Mouse (Mus musculus): ENCODE measurements around the gene E330021D16Rik. TPM values are rescaled to one million over a fixed set of nuclear protein-coding genes. Genes with fewer than 3 reads are reported as not detected.
A peak's percentile ranks its signal among the peaks of the same experiment; 100 is the strongest.

The E330021D16Rik gene
- not detected in 2 replicates for polyA plus RNA-seq (2015; fragmentation: Nextera tagmentation; extraction: Ambion mirVana)

GRCm38 (mm10) chr6:136415133-136415775 is at the start of gene E330021D16Rik:
E330021D16Rik (minus strand) TSS chr6:136415569.
- Histone ChIP-seq H3K9ac (ENCODE audit: low read depth, low read length) (no peak within 1 kb of the TSS), H3K4me3 (ENCODE audit: low read length) (no peak within 1 kb of the TSS), H3K9me3 (ENCODE audit: control insufficient read depth, low read length) (no peaks in the 10 kb centered on the region), H3K27me3 (replicated peaks; ENCODE audit: control insufficient read depth, insufficient read depth, low read length) (no peaks in the 10 kb centered on the region), H3K4me1 (ENCODE audit: control insufficient read depth, insufficient read depth, low read length) (0 out of 2 replicates have a peak, but pooled peaks cover 4% of the 10 kb centered on the region), H3K36me3 (ENCODE audit: control insufficient read depth, insufficient read depth, low read length) (no peaks in the 10 kb centered on the region), H3K4me2 (ENCODE audit: low read depth, low read length) (no peak within 1 kb of the TSS), H3K27ac (ENCODE audit: low read length) (no peak within 1 kb of the TSS)
- ATAC-seq = no peak
- WGBS = 84% methylated on average over 9 of the region's 9 CpGs

DNA sequence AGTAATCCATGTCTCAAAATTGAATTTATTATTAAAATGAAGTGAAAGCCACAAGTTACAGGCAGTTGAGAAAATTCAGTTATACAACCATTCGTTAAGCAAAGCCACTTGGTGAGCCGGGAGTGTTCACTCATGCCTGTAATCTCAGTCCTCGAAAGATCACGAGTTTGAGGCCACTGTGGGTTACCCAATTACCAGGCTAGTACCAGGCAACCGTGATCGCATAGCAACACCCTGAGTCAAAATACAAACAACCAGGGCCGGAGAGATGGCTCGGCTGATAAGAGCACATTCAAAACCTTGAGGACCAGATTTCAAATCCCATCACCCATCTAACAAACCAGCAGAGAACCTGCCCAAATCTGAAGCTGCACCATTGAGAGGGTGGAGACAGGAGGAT is 49.7 kb upstream of the E330021D16Rik start:
- H3K36me3 ChIP-seq (ENCODE audit: control insufficient read depth, insufficient read depth, low read length) = 0 out of 2 replicates have a peak, but pooled peaks cover 1% of the 10 kb centered on the region
- H3K4me3 ChIP-seq (ENCODE audit: low read length) = no peak overlapping the region
- H3K27ac ChIP-seq (ENCODE audit: low read length) = peak overlapping the region; percentile 15; the same call in 1 of the 2 replicates
- no peaks in the 10 kb centered on the region for H3K27me3 ChIP-seq (replicated peaks; ENCODE audit: control insufficient read depth, insufficient read depth, low read length)
- no peak overlapping the region for H3K4me2 ChIP-seq (ENCODE audit: low read depth, low read length)
- WGBS = 80% methylated on average over 8 of the region's 8 CpGs
- no peak for ATAC-seq
- no peaks in the 10 kb centered on the region; the same call in 1 of the 2 replicates for H3K9me3 ChIP-seq (ENCODE audit: control insufficient read depth, low read length)
- H3K4me1 ChIP-seq (ENCODE audit: control insufficient read depth, insufficient read depth, low read length) = peaks cover 25% of the 10 kb centered on the region
- H3K9ac ChIP-seq (ENCODE audit: low read depth, low read length) = no peak overlapping the region

- Histone ChIP-seq H3K36me3 (ENCODE audit: control insufficient read depth, insufficient read depth, low read length) (no peaks in the 10 kb centered on the region), H3K9ac (ENCODE audit: low read depth, low read length) (no peak overlapping the region), H3K4me2 (ENCODE audit: low read depth, low read length) (0 out of 2 replicates have a peak overlapping the region, but pooled peaks have one; percentile 7), H3K9me3 (ENCODE audit: control insufficient read depth, low read length) (no peaks in the 10 kb centered on the region; the same call in 1 of the 2 replicates), H3K27ac (ENCODE audit: low read length) (no peak overlapping the region), H3K4me3 (ENCODE audit: low read length) (no peak overlapping the region), H3K4me1 (ENCODE audit: control insufficient read depth, insufficient read depth, low read length) (peaks cover 18% of the 10 kb centered on the region), H3K27me3 (replicated peaks; ENCODE audit: control insufficient read depth, insufficient read depth, low read length) (no peaks in the 10 kb centered on the region)
- 62% methylated on average over 12 of the region's 12 CpGs for WGBS
- no peak for ATAC-seq
These were observed 48.8 kb upstream of the E330021D16Rik start for GRCm38 (mm10) chr6:136464121-136464621.

DNA sequence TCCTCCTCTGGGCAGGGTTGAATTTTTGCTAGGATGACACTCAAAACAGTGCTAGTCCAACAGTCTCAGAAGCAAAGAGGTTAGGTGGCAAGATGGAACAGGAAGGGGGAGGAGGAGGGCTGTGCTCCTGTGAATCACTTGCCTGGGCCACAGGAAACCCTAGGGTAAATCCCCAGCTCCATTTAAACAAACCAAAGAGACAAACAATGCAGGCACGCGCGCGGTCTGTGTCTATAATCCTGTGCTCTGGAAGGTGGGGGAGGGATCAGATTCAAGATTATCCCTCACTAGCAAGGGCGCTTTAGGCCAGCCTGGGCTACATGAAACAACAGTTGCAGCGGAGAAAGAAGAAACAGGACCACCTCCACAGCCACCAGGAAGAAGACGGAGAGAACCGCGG is 48.1 kb upstream of the E330021D16Rik start:
- 60% methylated on average over 9 of the region's 9 CpGs for WGBS
- Histone ChIP-seq H3K27me3 (replicated peaks; ENCODE audit: control insufficient read depth, insufficient read depth, low read length) (no peaks in the 10 kb centered on the region), H3K4me3 (ENCODE audit: low read length) (no peak overlapping the region), H3K36me3 (ENCODE audit: control insufficient read depth, insufficient read depth, low read length) (no peaks in the 10 kb centered on the region), H3K4me2 (ENCODE audit: low read depth, low read length) (no peak overlapping the region), H3K27ac (ENCODE audit: low read length) (no peak overlapping the region), H3K9ac (ENCODE audit: low read depth, low read length) (no peak overlapping the region; the same call in 1 of the 2 replicates), H3K9me3 (ENCODE audit: control insufficient read depth, low read length) (no peaks in the 10 kb centered on the region), H3K4me1 (ENCODE audit: control insufficient read depth, insufficient read depth, low read length) (peaks cover 13% of the 10 kb centered on the region)
- ATAC-seq = no peak

GRCm38 (mm10) chr6:136459156-136459555 is 43.8 kb upstream of the E330021D16Rik start:
- H3K27ac ChIP-seq (ENCODE audit: low read length) = no peak overlapping the region
- H3K4me2 ChIP-seq (ENCODE audit: low read depth, low read length) = no peak overlapping the region
- no peak overlapping the region for H3K9ac ChIP-seq (ENCODE audit: low read depth, low read length)
- no peaks in the 10 kb centered on the region for H3K9me3 ChIP-seq (ENCODE audit: control insufficient read depth, low read length)
- H3K4me1 ChIP-seq (ENCODE audit: control insufficient read depth, insufficient read depth, low read length) = peaks cover 2% of the 10 kb centered on the region
- H3K4me3 ChIP-seq (ENCODE audit: low read length) = no peak overlapping the region
- 80% methylated on average over 7 of the region's 7 CpGs for WGBS
- no peaks in the 10 kb centered on the region for H3K27me3 ChIP-seq (replicated peaks; ENCODE audit: control insufficient read depth, insufficient read depth, low read length)
- ATAC-seq = no peak
- no peaks in the 10 kb centered on the region for H3K36me3 ChIP-seq (ENCODE audit: control insufficient read depth, insufficient read depth, low read length)

GRCm38 (mm10) chr6:136456302-136456701 is 40.9 kb upstream of the E330021D16Rik start:
- H3K4me1 ChIP-seq (ENCODE audit: control insufficient read depth, insufficient read depth, low read length) = no peaks in the 10 kb centered on the region
- H3K4me3 ChIP-seq (ENCODE audit: low read length) = no peak overlapping the region
- no peaks in the 10 kb centered on the region for H3K9me3 ChIP-seq (ENCODE audit: control insufficient read depth, low read length)
- WGBS = 79% methylated on average over 1 of the region's 1 CpGs
- no peak for ATAC-seq
- no peak overlapping the region for H3K4me2 ChIP-seq (ENCODE audit: low read depth, low read length)
- no peaks in the 10 kb centered on the region for H3K27me3 ChIP-seq (replicated peaks; ENCODE audit: control insufficient read depth, insufficient read depth, low read length)
- H3K27ac ChIP-seq (ENCODE audit: low read length) = no peak overlapping the region
- no peak overlapping the region for H3K9ac ChIP-seq (ENCODE audit: low read depth, low read length)
- no peaks in the 10 kb centered on the region for H3K36me3 ChIP-seq (ENCODE audit: control insufficient read depth, insufficient read depth, low read length)

- Histone ChIP-seq H3K4me2 (ENCODE audit: low read depth, low read length) (no peak overlapping the region), H3K36me3 (ENCODE audit: control insufficient read depth, insufficient read depth, low read length) (no peaks in the 10 kb centered on the region), H3K4me1 (ENCODE audit: control insufficient read depth, insufficient read depth, low read length) (no peaks in the 10 kb centered on the region), H3K4me3 (ENCODE audit: low read length) (no peak overlapping the region), H3K9ac (ENCODE audit: low read depth, low read length) (no peak overlapping the region), H3K9me3 (ENCODE audit: control insufficient read depth, low read length) (no peaks in the 10 kb centered on the region), H3K27ac (ENCODE audit: low read length) (no peak overlapping the region), H3K27me3 (replicated peaks; ENCODE audit: control insufficient read depth, insufficient read depth, low read length) (no peaks in the 10 kb centered on the region)
- WGBS = 74% methylated on average over 3 of the region's 3 CpGs
- ATAC-seq = no peak
These were observed 40.3 kb upstream of the E330021D16Rik start for GRCm38 (mm10) chr6:136455696-136456095.

GRCm38 (mm10) chr6:136452623-136453022 is 37.3 kb upstream of the E330021D16Rik start:
- Histone ChIP-seq H3K9me3 (ENCODE audit: control insufficient read depth, low read length) (no peaks in the 10 kb centered on the region), H3K4me2 (ENCODE audit: low read depth, low read length) (no peak overlapping the region), H3K27me3 (replicated peaks; ENCODE audit: control insufficient read depth, insufficient read depth, low read length) (no peaks in the 10 kb centered on the region), H3K36me3 (ENCODE audit: control insufficient read depth, insufficient read depth, low read length) (no peaks in the 10 kb centered on the region), H3K27ac (ENCODE audit: low read length) (no peak overlapping the region), H3K9ac (ENCODE audit: low read depth, low read length) (no peak overlapping the region), H3K4me3 (ENCODE audit: low read length) (no peak overlapping the region), H3K4me1 (ENCODE audit: control insufficient read depth, insufficient read depth, low read length) (no peaks in the 10 kb centered on the region)
- WGBS = 62% methylated on average over 3 of the region's 3 CpGs
- ATAC-seq = peak; percentile 39; the same call in 1 of the 2 replicates

DNA sequence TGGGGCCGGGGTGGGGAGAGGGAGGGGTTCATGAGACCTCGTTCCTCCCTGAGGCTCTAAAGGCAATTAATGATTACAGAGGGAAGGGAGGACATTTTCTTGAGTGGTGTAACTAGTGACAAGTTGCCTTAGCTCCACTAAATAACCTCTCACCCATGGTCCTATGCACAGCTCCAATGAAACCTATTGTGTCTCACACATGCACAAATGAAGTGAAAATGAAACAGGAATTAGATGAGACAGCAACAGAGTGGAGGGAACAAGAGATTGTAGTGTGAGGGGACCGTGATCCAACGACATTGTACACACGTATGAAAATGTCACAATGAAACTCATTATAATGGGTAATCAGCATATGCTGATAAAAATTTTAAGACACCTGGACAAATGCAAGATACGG is 35.5 kb upstream of the E330021D16Rik start:
- no peaks in the 10 kb centered on the region for H3K4me1 ChIP-seq (ENCODE audit: control insufficient read depth, insufficient read depth, low read length)
- no peak; the same call in 1 of the 2 replicates for ATAC-seq
- 84% methylated on average over 6 of the region's 6 CpGs for WGBS

More for the DNA sequence above, 35.5 kb upstream of the E330021D16Rik start:
- no peaks in the 10 kb centered on the region for H3K27me3 ChIP-seq (replicated peaks; ENCODE audit: control insufficient read depth, insufficient read depth, low read length)
- H3K9me3 ChIP-seq (ENCODE audit: control insufficient read depth, low read length) = no peaks in the 10 kb centered on the region
- H3K36me3 ChIP-seq (ENCODE audit: control insufficient read depth, insufficient read depth, low read length) = no peaks in the 10 kb centered on the region
- no peak overlapping the region for H3K4me3 ChIP-seq (ENCODE audit: low read length)
- no peak overlapping the region for H3K27ac ChIP-seq (ENCODE audit: low read length)
- H3K4me2 ChIP-seq (ENCODE audit: low read depth, low read length) = no peak overlapping the region
- H3K9ac ChIP-seq (ENCODE audit: low read depth, low read length) = no peak overlapping the region

Data from intestine, embryonic 16.5 days (tissue).